Mouse (Mus musculus): Measurements from ENCODE around the gene Cenpp.

DNA sequence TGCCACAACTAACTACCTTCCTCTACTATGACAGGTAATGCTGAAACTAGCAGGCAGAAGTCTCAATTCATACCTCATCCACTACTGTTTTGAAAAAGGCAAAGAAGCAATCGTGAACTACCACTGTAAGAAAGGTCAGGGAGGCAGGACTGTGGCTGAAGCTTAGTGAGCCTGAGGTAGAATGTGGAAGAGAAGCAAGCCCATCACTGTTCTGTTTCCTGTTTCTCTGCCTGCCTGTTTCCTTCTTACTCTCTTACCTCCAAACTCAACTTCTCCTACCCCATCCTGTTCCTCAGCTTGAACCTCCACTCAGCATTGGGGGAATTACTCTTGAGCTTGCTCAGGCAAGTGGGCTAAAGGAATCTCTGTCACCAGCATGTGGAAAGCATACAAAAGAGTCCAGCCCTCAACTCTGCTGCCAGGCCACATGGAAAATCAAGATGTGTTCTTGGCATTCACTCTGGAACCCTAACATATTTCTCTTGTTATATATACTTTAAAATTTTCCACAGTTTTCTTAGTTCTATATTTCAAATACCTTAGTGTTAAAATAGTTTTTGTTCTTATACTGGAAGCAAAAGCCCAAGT lies 104.9 kb downstream of the Cenpp start:
- TF ChIP-seq CTCF (IDR thresholded peaks at IDR 0.05; ENCODE audit: control insufficient read depth, insufficient read depth, low read length) = no peak
- no peak for TF ChIP-seq POLR2A (IDR thresholded peaks at IDR 0.05; ENCODE audit: borderline replicate concordance, control insufficient read depth, low read depth, low read length)

Measured in bone marrow, adult 2 months (tissue).